Mouse (Mus musculus) hindbrain, embryonic 10.5 days (tissue): ENCODE measurements around the gene Pik3r1. TPM values are rescaled to one million over a fixed set of nuclear protein-coding genes. Genes with fewer than 3 reads are reported as not detected.

ENCODE experiments used
- DNase-seq: peaks from one replicate; pipeline ENCODE4 v3.0.0-alpha.2; 2017; ENCODE audit warnings: low spot score
- H3K27ac ChIP-seq: fragments of 300-500 bp; sonication (generic); 2 replicates; pipeline ENCODE4 v1.5.1; 2016; ENCODE audit warnings: mild to moderate bottlenecking, moderate library complexity
- H3K27me3 ChIP-seq: fragments of 300-500 bp; sonication (generic); 2 replicates; pipeline ENCODE4 v1.6.1; 2016; ENCODE audit warnings: mild to moderate bottlenecking; ENCODE audit not compliant: poor library complexity, insufficient read depth, severe bottlenecking
- H3K36me3 ChIP-seq: fragments of 300-500 bp; sonication (generic); 2 replicates; pipeline ENCODE4 v1.6.1; 2016; ENCODE audit warnings: mild to moderate bottlenecking, moderate library complexity
- H3K4me1 ChIP-seq: fragments of 300-500 bp; sonication (generic); replicated peaks from 2 replicates; pipeline ENCODE4 v1.6.1; 2016; ENCODE audit warnings: mild to moderate bottlenecking
- H3K4me3 ChIP-seq: fragments of 300-500 bp; sonication (generic); 2 replicates; pipeline ENCODE4 v1.5.1; 2016; ENCODE audit warnings: mild to moderate bottlenecking, moderate library complexity
- H3K9me3 ChIP-seq: fragments of 300-500 bp; sonication (generic); 2 replicates; pipeline ENCODE4 v1.6.1; 2016; ENCODE audit warnings: mild to moderate bottlenecking, moderate library complexity
- WGBS: fragments of 180-500 bp; shearing (Covaris S2); methylation state at CpG from one replicate; pipeline ENCODE4 v1.1.7; 2016; 5-methylcytosine and 5-hydroxymethylcytosine counted together
- polyA plus RNA-seq: library from polyadenylated mRNA; unstranded; fragments of >200 nt; fragmentation: Nextera tagmentation; extraction: Ambion mirVana; gene quantifications from 2 replicates; pipeline ENCODE4 v1.2.1, GENCODE M21; 2016

Pik3r1 gene
- polyA plus RNA-seq, 1 experiment from 2014 or later = 12.6 TPM

- DNase-seq = no peak
- Histone ChIP-seq H3K4me1 (peaks cover 30% of the 10 kb centered on the region), H3K9me3 (no peaks in the 10 kb centered on the region), H3K36me3 (no peaks in the 10 kb centered on the region), H3K4me3 (no peak overlapping the region), H3K27ac (no peak overlapping the region), H3K27me3 (peaks cover 17% of the 10 kb centered on the region)
- 49% methylated on average over 6 of the region's 6 CpGs for WGBS
These were observed 29.0 kb upstream of the Pik3r1 start for GRCm38 (mm10) chr13:101796983-101797382.

GRCm38 (mm10) chr13:101785705-101786104 lies 17.7 kb upstream of the Pik3r1 start:
- no peak overlapping the region for H3K4me3 ChIP-seq
- H3K27me3 ChIP-seq = no peaks in the 10 kb centered on the region
- no peak for DNase-seq
- no peak overlapping the region for H3K27ac ChIP-seq
- no peaks in the 10 kb centered on the region for H3K9me3 ChIP-seq
- H3K4me1 ChIP-seq = no peaks in the 10 kb centered on the region
- no peaks in the 10 kb centered on the region for H3K36me3 ChIP-seq
- WGBS = 76% methylated on average over 4 of the region's 4 CpGs

- Histone ChIP-seq H3K9me3 (no peaks in the 10 kb centered on the region), H3K36me3 (no peaks in the 10 kb centered on the region)
These were observed 16.8 kb upstream of the Pik3r1 start for GRCm38 (mm10) chr13:101784651-101785289.

GRCm38 (mm10) chr13:101779011-101779410 lies 11.0 kb upstream of the Pik3r1 start:
- Histone ChIP-seq H3K27ac (no peak overlapping the region), H3K9me3 (no peaks in the 10 kb centered on the region), H3K36me3 (no peaks in the 10 kb centered on the region), H3K4me1 (no peaks in the 10 kb centered on the region), H3K4me3 (no peak overlapping the region), H3K27me3 (no peaks in the 10 kb centered on the region)
- no peak for DNase-seq
- 89% methylated on average over 4 of the region's 4 CpGs for WGBS

More at GRCm38 (mm10) chr13:101784651-101785289, 16.8 kb upstream of the Pik3r1 start:
- Histone ChIP-seq H3K27me3 (no peaks in the 10 kb centered on the region), H3K4me3 (no peak overlapping the region), H3K4me1 (no peaks in the 10 kb centered on the region), H3K27ac (no peak overlapping the region)
- WGBS = 95% methylated on average over 13 of the region's 13 CpGs
- DNase-seq = no peak

- 86% methylated on average over 3 of the region's 3 CpGs for WGBS
- no peak overlapping the region for H3K27ac ChIP-seq
- no peaks in the 10 kb centered on the region for H3K9me3 ChIP-seq
- no peak for DNase-seq
- H3K27me3 ChIP-seq = no peaks in the 10 kb centered on the region
- no peak overlapping the region for H3K4me3 ChIP-seq
- H3K4me1 ChIP-seq = no peaks in the 10 kb centered on the region
- H3K36me3 ChIP-seq = no peaks in the 10 kb centered on the region
These were observed 9.8 kb upstream of the Pik3r1 start for GRCm38 (mm10) chr13:101777851-101778250.

GRCm38 (mm10) chr13:101771071-101771470 lies 3.1 kb upstream of the Pik3r1 start:
- Histone ChIP-seq H3K27ac (no peak overlapping the region), H3K36me3 (no peaks in the 10 kb centered on the region), H3K27me3 (no peaks in the 10 kb centered on the region), H3K4me1 (peaks cover 14% of the 10 kb centered on the region), H3K4me3 (no peak overlapping the region), H3K9me3 (no peaks in the 10 kb centered on the region)
- DNase-seq = no peak

- no peak overlapping the region for H3K27ac ChIP-seq
- peaks cover 24% of the 10 kb centered on the region for H3K4me1 ChIP-seq
- H3K9me3 ChIP-seq = no peaks in the 10 kb centered on the region
- H3K27me3 ChIP-seq = no peaks in the 10 kb centered on the region
- no peaks in the 10 kb centered on the region for H3K36me3 ChIP-seq
- H3K4me3 ChIP-seq = no peak overlapping the region
- DNase-seq = no peak
- 87% methylated on average over 4 of the region's 4 CpGs for WGBS
These were observed 1.9 kb upstream of the Pik3r1 start for GRCm38 (mm10) chr13:101769955-101770354.

- no peak for DNase-seq
- Histone ChIP-seq H3K4me1 (peaks cover 32% of the 10 kb centered on the region), H3K4me3 (peak overlapping the region; percentile 90), H3K36me3 (no peaks in the 10 kb centered on the region), H3K27me3 (no peaks in the 10 kb centered on the region), H3K27ac (peak overlapping the region; percentile 94), H3K9me3 (no peaks in the 10 kb centered on the region)
- WGBS = 1% methylated on average over 17 of the region's 17 CpGs
These were observed 594 bp upstream of the Pik3r1 start for GRCm38 (mm10) chr13:101768630-101768991.

GRCm38 (mm10) chr13:101767013-101767808 lies 806 bp downstream of the Pik3r1 start:
- Histone ChIP-seq H3K27me3 (no peaks in the 10 kb centered on the region), H3K9me3 (no peaks in the 10 kb centered on the region), H3K4me3 (peak overlapping the region; percentile 90), H3K27ac (peak overlapping the region; percentile 94), H3K4me1 (peaks cover 40% of the 10 kb centered on the region), H3K36me3 (no peaks in the 10 kb centered on the region)
- under 1% methylated on average over 60 of the region's 60 CpGs for WGBS
- peak; percentile 73 for DNase-seq

- H3K27ac ChIP-seq = peak overlapping the region; percentile 94
- H3K27me3 ChIP-seq = no peaks in the 10 kb centered on the region
- H3K36me3 ChIP-seq = no peaks in the 10 kb centered on the region
- no peak for DNase-seq
- H3K4me3 ChIP-seq = peak overlapping the region; percentile 90
- H3K9me3 ChIP-seq = no peaks in the 10 kb centered on the region
- peaks cover 42% of the 10 kb centered on the region for H3K4me1 ChIP-seq
- WGBS = under 1% methylated on average over 5 of the region's 5 CpGs
These were observed 1.4 kb downstream of the Pik3r1 start for GRCm38 (mm10) chr13:101766605-101767012.

- peaks cover 47% of the 10 kb centered on the region for H3K4me1 ChIP-seq
- no peak for DNase-seq
- 55% methylated on average over 3 of the region's 3 CpGs for WGBS
- no peaks in the 10 kb centered on the region for H3K9me3 ChIP-seq
- H3K36me3 ChIP-seq = no peaks in the 10 kb centered on the region
- H3K27ac ChIP-seq = peak overlapping the region; percentile 23; the same call in 1 of the 2 replicates
- peak overlapping the region; percentile 90 for H3K4me3 ChIP-seq
- no peaks in the 10 kb centered on the region for H3K27me3 ChIP-seq
These were observed 2.0 kb downstream of the Pik3r1 start for GRCm38 (mm10) chr13:101765976-101766375.

GRCm38 (mm10) chr13:101764111-101764510 lies 3.9 kb downstream of the Pik3r1 start:
- Histone ChIP-seq H3K4me3 (no peak overlapping the region), H3K9me3 (no peaks in the 10 kb centered on the region), H3K36me3 (no peaks in the 10 kb centered on the region), H3K27me3 (no peaks in the 10 kb centered on the region), H3K27ac (peak overlapping the region; percentile 23; the same call in 1 of the 2 replicates), H3K4me1 (peaks cover 66% of the 10 kb centered on the region)
- no peak for DNase-seq
- WGBS = 69% methylated on average over 5 of the region's 5 CpGs

- Histone ChIP-seq H3K9me3 (no peaks in the 10 kb centered on the region), H3K27me3 (no peaks in the 10 kb centered on the region), H3K27ac (peak overlapping the region; percentile 23; the same call in 1 of the 2 replicates), H3K4me1 (peaks cover 67% of the 10 kb centered on the region), H3K4me3 (no peak overlapping the region), H3K36me3 (no peaks in the 10 kb centered on the region)
- 81% methylated on average over 9 of the region's 9 CpGs for WGBS
- no peak for DNase-seq
These were observed 4.3 kb downstream of the Pik3r1 start for GRCm38 (mm10) chr13:101763676-101764075.
